Mouse (Mus musculus): ENCODE results near the gene H2-Oa. TPM values are rescaled to one million over a fixed set of nuclear protein-coding genes. Genes with fewer than 3 reads are reported as not detected.

The H2-Oa gene
- polyA plus RNA-seq, 1 experiment from 2014 or later: not detected

GRCm38 (mm10) chr17:34123518-34123917 lies 31.4 kb downstream of the H2-Oa start:
- no peak for ATAC-seq (ENCODE audit: low read depth)
- WGBS: 6% methylated on average over 2 of the region's 2 CpGs
- peaks cover 5% of the 10 kb centered on the region for H3K36me3 ChIP-seq (ENCODE audit: control insufficient read depth, insufficient read depth, low read length)
- H3K27me3 ChIP-seq (ENCODE audit: control insufficient read depth, insufficient read depth, low read length): no peaks in the 10 kb centered on the region
- H3K4me3 ChIP-seq (ENCODE audit: low read depth, low read length): peak overlapping the region; percentile 97
- H3K27ac ChIP-seq (ENCODE audit: low read depth, low read length): peak overlapping the region; percentile 100; the same call in 1 of the 2 replicates
- H3K4me2 ChIP-seq (ENCODE audit: low read depth, low read length): peak overlapping the region; percentile 99
- H3K9me3 ChIP-seq (ENCODE audit: control insufficient read depth, low read length): no peaks in the 10 kb centered on the region
- peaks cover 12% of the 10 kb centered on the region; the same call in 1 of the 2 replicates for H3K4me1 ChIP-seq (ENCODE audit: control insufficient read depth, insufficient read depth, low read length)
- peak overlapping the region; percentile 98; the same call in 1 of the 2 replicates for H3K9ac ChIP-seq (replicated peaks; ENCODE audit: low read depth, low read length)

GRCm38 (mm10) chr17:34124649-34125048 lies 32.5 kb downstream of the H2-Oa start:
- no peak overlapping the region for H3K27ac ChIP-seq (ENCODE audit: low read depth, low read length)

GRCm38 (mm10) chr17:34126826-34127420 lies 34.8 kb downstream of the H2-Oa start:
- ATAC-seq (ENCODE audit: low read depth): no peak
- Histone ChIP-seq H3K27me3 (ENCODE audit: control insufficient read depth, insufficient read depth, low read length) (no peaks in the 10 kb centered on the region), H3K36me3 (ENCODE audit: control insufficient read depth, insufficient read depth, low read length) (no peaks in the 10 kb centered on the region), H3K4me2 (ENCODE audit: low read depth, low read length) (no peak overlapping the region), H3K4me1 (ENCODE audit: control insufficient read depth, insufficient read depth, low read length) (peaks cover 16% of the 10 kb centered on the region; the same call in 1 of the 2 replicates), H3K9ac (replicated peaks; ENCODE audit: low read depth, low read length) (no peak overlapping the region), H3K27ac (ENCODE audit: low read depth, low read length) (no peak overlapping the region), H3K4me3 (ENCODE audit: low read depth, low read length) (no peak overlapping the region), H3K9me3 (ENCODE audit: control insufficient read depth, low read length) (no peaks in the 10 kb centered on the region)
- WGBS: 39% methylated on average over 9 of the region's 9 CpGs

More at GRCm38 (mm10) chr17:34124649-34125048, 32.5 kb downstream of the H2-Oa start:
- Histone ChIP-seq H3K4me3 (ENCODE audit: low read depth, low read length) (no peak overlapping the region), H3K36me3 (ENCODE audit: control insufficient read depth, insufficient read depth, low read length) (no peaks in the 10 kb centered on the region), H3K27me3 (ENCODE audit: control insufficient read depth, insufficient read depth, low read length) (no peaks in the 10 kb centered on the region), H3K4me2 (ENCODE audit: low read depth, low read length) (no peak overlapping the region), H3K4me1 (ENCODE audit: control insufficient read depth, insufficient read depth, low read length) (peaks cover 16% of the 10 kb centered on the region; the same call in 1 of the 2 replicates), H3K9me3 (ENCODE audit: control insufficient read depth, low read length) (no peaks in the 10 kb centered on the region), H3K9ac (replicated peaks; ENCODE audit: low read depth, low read length) (no peak overlapping the region)
- 90% methylated on average over 6 of the region's 6 CpGs for WGBS
- ATAC-seq (ENCODE audit: low read depth): no peak

GRCm38 (mm10) chr17:34127475-34127874 lies 35.3 kb downstream of the H2-Oa start:
- no peaks in the 10 kb centered on the region for H3K36me3 ChIP-seq (ENCODE audit: control insufficient read depth, insufficient read depth, low read length)
- H3K4me3 ChIP-seq (ENCODE audit: low read depth, low read length): no peak overlapping the region
- 27% methylated on average over 6 of the region's 6 CpGs for WGBS
- no peaks in the 10 kb centered on the region for H3K27me3 ChIP-seq (ENCODE audit: control insufficient read depth, insufficient read depth, low read length)
- no peak overlapping the region for H3K4me2 ChIP-seq (ENCODE audit: low read depth, low read length)
- no peak for ATAC-seq (ENCODE audit: low read depth)
- peaks cover 16% of the 10 kb centered on the region; the same call in 1 of the 2 replicates for H3K4me1 ChIP-seq (ENCODE audit: control insufficient read depth, insufficient read depth, low read length)
- H3K27ac ChIP-seq (ENCODE audit: low read depth, low read length): no peak overlapping the region
- no peaks in the 10 kb centered on the region for H3K9me3 ChIP-seq (ENCODE audit: control insufficient read depth, low read length)
- no peak overlapping the region for H3K9ac ChIP-seq (replicated peaks; ENCODE audit: low read depth, low read length)

GRCm38 (mm10) chr17:34128264-34128937 lies 36.3 kb downstream of the H2-Oa start:
- H3K9ac ChIP-seq (replicated peaks; ENCODE audit: low read depth, low read length): no peak overlapping the region

GRCm38 (mm10) chr17:34128944-34129791 lies 37.0 kb downstream of the H2-Oa start:
- H3K27me3 ChIP-seq (ENCODE audit: control insufficient read depth, insufficient read depth, low read length): no peaks in the 10 kb centered on the region
- H3K9ac ChIP-seq (replicated peaks; ENCODE audit: low read depth, low read length): 0 out of 2 replicates have a peak overlapping the region, but pooled peaks have one; percentile 16
- peaks cover 7% of the 10 kb centered on the region; the same call in 1 of the 2 replicates for H3K4me1 ChIP-seq (ENCODE audit: control insufficient read depth, insufficient read depth, low read length)
- WGBS: 24% methylated on average over 18 of the region's 18 CpGs
- H3K9me3 ChIP-seq (ENCODE audit: control insufficient read depth, low read length): no peaks in the 10 kb centered on the region
- ATAC-seq (ENCODE audit: low read depth): 0 out of 2 replicates have a peak, but pooled peaks have one; percentile 23
- no peaks in the 10 kb centered on the region for H3K36me3 ChIP-seq (ENCODE audit: control insufficient read depth, insufficient read depth, low read length)
- H3K27ac ChIP-seq (ENCODE audit: low read depth, low read length): no peak overlapping the region
- peak overlapping the region; percentile 1; the same call in 1 of the 2 replicates for H3K4me3 ChIP-seq (ENCODE audit: low read depth, low read length)
- H3K4me2 ChIP-seq (ENCODE audit: low read depth, low read length): no peak overlapping the region; the same call in 1 of the 2 replicates

More at GRCm38 (mm10) chr17:34128264-34128937, 36.3 kb downstream of the H2-Oa start:
- Histone ChIP-seq H3K4me3 (ENCODE audit: low read depth, low read length) (no peak overlapping the region), H3K4me1 (ENCODE audit: control insufficient read depth, insufficient read depth, low read length) (peaks cover 15% of the 10 kb centered on the region; the same call in 1 of the 2 replicates), H3K9me3 (ENCODE audit: control insufficient read depth, low read length) (no peaks in the 10 kb centered on the region), H3K27me3 (ENCODE audit: control insufficient read depth, insufficient read depth, low read length) (no peaks in the 10 kb centered on the region), H3K36me3 (ENCODE audit: control insufficient read depth, insufficient read depth, low read length) (no peaks in the 10 kb centered on the region), H3K27ac (ENCODE audit: low read depth, low read length) (no peak overlapping the region), H3K4me2 (ENCODE audit: low read depth, low read length) (no peak overlapping the region)
- WGBS: 29% methylated on average over 13 of the region's 13 CpGs
- ATAC-seq (ENCODE audit: low read depth): no peak

GRCm38 (mm10) chr17:34130073-34130947 lies 38.2 kb downstream of the H2-Oa start:
- no peak for ATAC-seq (ENCODE audit: low read depth)

GRCm38 (mm10) chr17:34131911-34132310 lies 39.8 kb downstream of the H2-Oa start:
- Histone ChIP-seq H3K4me2 (ENCODE audit: low read depth, low read length) (no peak overlapping the region), H3K4me1 (ENCODE audit: control insufficient read depth, insufficient read depth, low read length) (peaks cover 7% of the 10 kb centered on the region; the same call in 1 of the 2 replicates), H3K9me3 (ENCODE audit: control insufficient read depth, low read length) (no peaks in the 10 kb centered on the region), H3K27me3 (ENCODE audit: control insufficient read depth, insufficient read depth, low read length) (no peaks in the 10 kb centered on the region), H3K4me3 (ENCODE audit: low read depth, low read length) (no peak overlapping the region), H3K27ac (ENCODE audit: low read depth, low read length) (no peak overlapping the region), H3K36me3 (ENCODE audit: control insufficient read depth, insufficient read depth, low read length) (no peaks in the 10 kb centered on the region), H3K9ac (replicated peaks; ENCODE audit: low read depth, low read length) (no peak overlapping the region)
- ATAC-seq (ENCODE audit: low read depth): no peak
- WGBS: 85% methylated on average over 7 of the region's 7 CpGs

More at GRCm38 (mm10) chr17:34130073-34130947, 38.2 kb downstream of the H2-Oa start:
- WGBS: 83% methylated on average over 19 of the region's 19 CpGs
- H3K4me2 ChIP-seq (ENCODE audit: low read depth, low read length): no peak overlapping the region
- peaks cover 7% of the 10 kb centered on the region; the same call in 1 of the 2 replicates for H3K4me1 ChIP-seq (ENCODE audit: control insufficient read depth, insufficient read depth, low read length)
- no peak overlapping the region for H3K27ac ChIP-seq (ENCODE audit: low read depth, low read length)
- no peak overlapping the region for H3K9ac ChIP-seq (replicated peaks; ENCODE audit: low read depth, low read length)
- no peaks in the 10 kb centered on the region for H3K27me3 ChIP-seq (ENCODE audit: control insufficient read depth, insufficient read depth, low read length)
- no peak overlapping the region for H3K4me3 ChIP-seq (ENCODE audit: low read depth, low read length)
- no peaks in the 10 kb centered on the region for H3K36me3 ChIP-seq (ENCODE audit: control insufficient read depth, insufficient read depth, low read length)
- H3K9me3 ChIP-seq (ENCODE audit: control insufficient read depth, low read length): no peaks in the 10 kb centered on the region
